Mouse (Mus musculus): Measurements from ENCODE around the gene Xirp1.
A peak's percentile ranks its signal among the peaks of the same experiment; 100 is the strongest.

Gene Xirp1

GRCm38 (mm10) chr9:120023086-120023811 is at the start of gene Xirp1:
Gene Xirp1, minus strand, starts transcription at chr9:120023598.
- DNase-seq (ENCODE audit: low read depth, low spot score), result peak; percentile 61

GRCm38 (mm10) chr9:120073169-120073568 is 49.8 kb upstream of the Xirp1 start:
- DNase-seq (ENCODE audit: low read depth, low spot score), result peak; percentile 63

GRCm38 (mm10) chr9:120071251-120071650 is 47.9 kb upstream of the Xirp1 start:
- DNase-seq (ENCODE audit: low read depth, low spot score), result no peak

GRCm38 (mm10) chr9:120069779-120070178 is 46.4 kb upstream of the Xirp1 start, which contains the start of gene Cx3cr1:
Gene Cx3cr1, minus strand, starts transcription at chr9:120069879.
- no peak for DNase-seq (ENCODE audit: low read depth, low spot score)

- no peak for DNase-seq (ENCODE audit: low read depth, low spot score)
Observed at GRCm38 (mm10) chr9:120068047-120068446, 44.6 kb upstream of the Xirp1 start.

GRCm38 (mm10) chr9:120067609-120068008 is 44.2 kb upstream of the Xirp1 start:
- no peak for DNase-seq (ENCODE audit: low read depth, low spot score)

GRCm38 (mm10) chr9:120064317-120064716 is 40.9 kb upstream of the Xirp1 start:
- no peak for DNase-seq (ENCODE audit: low read depth, low spot score)

GRCm38 (mm10) chr9:120058730-120059129 is 35.3 kb upstream of the Xirp1 start:
- peak; percentile 11 for DNase-seq (ENCODE audit: low read depth, low spot score)

GRCm38 (mm10) chr9:120056201-120056600 is 32.8 kb upstream of the Xirp1 start:
- peak; percentile 69 for DNase-seq (ENCODE audit: low read depth, low spot score)

GRCm38 (mm10) chr9:120054545-120055277 is 31.3 kb upstream of the Xirp1 start:
- DNase-seq (ENCODE audit: low read depth, low spot score), result peak; percentile 89

- no peak for DNase-seq (ENCODE audit: low read depth, low spot score)
Observed at GRCm38 (mm10) chr9:120049407-120049806, 26.0 kb upstream of the Xirp1 start.

GRCm38 (mm10) chr9:120048495-120048894 is 25.1 kb upstream of the Xirp1 start:
- DNase-seq (ENCODE audit: low read depth, low spot score), result no peak

- no peak for DNase-seq (ENCODE audit: low read depth, low spot score)
Observed at GRCm38 (mm10) chr9:120043115-120043514, 19.7 kb upstream of the Xirp1 start.

GRCm38 (mm10) chr9:120037414-120037813 is 14.0 kb upstream of the Xirp1 start:
- DNase-seq (ENCODE audit: low read depth, low spot score), result no peak

GRCm38 (mm10) chr9:120034375-120034774 is 11.0 kb upstream of the Xirp1 start:
- no peak for DNase-seq (ENCODE audit: low read depth, low spot score)

- no peak for DNase-seq (ENCODE audit: low read depth, low spot score)
Observed at GRCm38 (mm10) chr9:120032710-120033109, 9.3 kb upstream of the Xirp1 start.

- peak; percentile 86 for DNase-seq (ENCODE audit: low read depth, low spot score)
Observed at GRCm38 (mm10) chr9:120030421-120030820, 7.0 kb upstream of the Xirp1 start.

GRCm38 (mm10) chr9:120029880-120030279 is 6.5 kb upstream of the Xirp1 start:
- DNase-seq (ENCODE audit: low read depth, low spot score), result peak; percentile 74

GRCm38 (mm10) chr9:120027401-120028151 is 4.2 kb upstream of the Xirp1 start:
- peak; percentile 84 for DNase-seq (ENCODE audit: low read depth, low spot score)

- DNase-seq (ENCODE audit: low read depth, low spot score), result no peak
Observed at GRCm38 (mm10) chr9:120024625-120025024, 1.2 kb upstream of the Xirp1 start.

GRCm38 (mm10) chr9:120024171-120024570 is 773 bp upstream of the Xirp1 start:
- peak; percentile 28 for DNase-seq (ENCODE audit: low read depth, low spot score)

- no peak for DNase-seq (ENCODE audit: low read depth, low spot score)
Observed at GRCm38 (mm10) chr9:120021164-120021563, 2.2 kb downstream of the Xirp1 start.

Data from CD4-positive helper T cell, adult 2 months (primary cell).